Mouse (Mus musculus): ENCODE data around the gene Nrgn. TPM values are rescaled to one million over a fixed set of nuclear protein-coding genes. Genes with fewer than 3 reads are reported as not detected.

Gene Nrgn
- 3.7 TPM for polyA plus RNA-seq (2015; fragmentation: Illumina TruSeq; extraction: RNeasy Lipid Tissue Mini Kit (QIAGEN cat#74804); ENCODE audit: insufficient read depth, low read depth, low replicate concordance)

GRCm38 (mm10) chr9:37552536-37553293 lies at the start of gene Nrgn:
Gene Nrgn, minus strand, starts transcription at chr9:37552904.

GRCm38 (mm10) chr9:37554838-37555748 lies 2.4 kb upstream of the Nrgn start, which contains the start of gene Siae:
Gene Siae, plus strand, starts transcription at chr9:37555698.

GRCm38 (mm10) chr9:37539170-37540025 lies 13.3 kb downstream of the Nrgn start, which contains the start of gene Vsig2:
Gene Vsig2, plus strand, starts transcription at chr9:37539255.

DNA sequence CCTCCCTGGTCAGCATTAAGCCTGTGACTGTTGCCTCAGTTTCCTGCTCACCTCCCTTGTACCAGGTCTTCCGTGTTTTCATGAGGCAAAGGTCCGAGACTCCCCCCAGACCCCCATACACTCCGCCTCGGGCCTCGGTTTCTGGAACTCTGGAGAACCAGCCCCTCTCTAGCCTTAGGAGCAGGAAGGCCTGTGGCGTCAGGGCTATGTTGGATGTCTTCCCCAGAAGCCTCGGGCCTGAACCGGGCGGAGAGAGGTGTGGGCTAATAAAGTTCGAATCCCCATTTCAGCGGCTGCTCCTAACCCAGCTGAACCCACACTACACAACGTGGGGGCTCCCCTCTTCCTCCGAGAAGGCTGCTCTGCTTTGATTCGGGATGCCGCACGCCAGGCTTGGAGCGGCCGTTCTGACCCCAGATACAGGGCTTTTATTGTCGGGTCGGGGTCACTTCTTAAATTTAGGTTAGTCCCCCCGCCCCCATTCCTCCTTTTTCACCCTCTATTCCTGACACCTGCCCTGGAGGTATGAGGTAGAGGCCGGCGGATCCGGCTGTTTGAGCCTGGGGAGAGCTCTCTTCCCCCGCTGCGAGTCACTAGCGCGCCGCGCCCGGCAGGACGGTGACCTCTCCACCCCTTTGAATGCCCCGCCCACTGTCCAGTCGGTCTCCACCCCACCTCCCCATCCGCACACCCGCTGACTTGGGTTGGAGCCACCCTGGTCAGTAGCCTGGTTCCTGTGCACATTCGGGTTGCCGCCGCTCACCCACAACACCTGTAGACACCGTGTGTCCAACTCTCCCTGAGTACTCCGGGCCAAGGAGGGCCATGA lies 25.1 kb downstream of the Nrgn start, which contains the start of gene Esam:
Esam (plus strand) TSS at position 683 of the 829 bp plus-strand sequence.

Other genes starting within 250 kb of the Nrgn start
- gene Ccdc15, start 204.5 kb downstream of the Nrgn start, polyA plus RNA-seq (2015; fragmentation: Illumina TruSeq; extraction: RNeasy Lipid Tissue Mini Kit (QIAGEN cat#74804); ENCODE audit: insufficient read depth, low read depth, low replicate concordance) = 0.61 TPM
- not detected for gene Hepacam, start 185.6 kb downstream of the Nrgn start, polyA plus RNA-seq (2015; fragmentation: Illumina TruSeq; extraction: RNeasy Lipid Tissue Mini Kit (QIAGEN cat#74804); ENCODE audit: insufficient read depth, low read depth, low replicate concordance)
- gene Robo4, start 151.0 kb downstream of the Nrgn start, polyA plus RNA-seq (2015; fragmentation: Illumina TruSeq; extraction: RNeasy Lipid Tissue Mini Kit (QIAGEN cat#74804); ENCODE audit: insufficient read depth, low read depth, low replicate concordance) = 16.8 TPM
- gene Robo3, start 119.7 kb downstream of the Nrgn start, polyA plus RNA-seq (2015; fragmentation: Illumina TruSeq; extraction: RNeasy Lipid Tissue Mini Kit (QIAGEN cat#74804); ENCODE audit: insufficient read depth, low read depth, low replicate concordance) = 0.57 TPM
- gene Msantd2, start 63.6 kb downstream of the Nrgn start, polyA plus RNA-seq (2015; fragmentation: Illumina TruSeq; extraction: RNeasy Lipid Tissue Mini Kit (QIAGEN cat#74804); ENCODE audit: insufficient read depth, low read depth, low replicate concordance) = 12.3 TPM
- 45.9 TPM for gene Esam, start 24.8 kb downstream of the Nrgn start, polyA plus RNA-seq (2015; fragmentation: Illumina TruSeq; extraction: RNeasy Lipid Tissue Mini Kit (QIAGEN cat#74804); ENCODE audit: insufficient read depth, low read depth, low replicate concordance)
- 10.8 TPM for gene Vsig2, start 13.6 kb downstream of the Nrgn start, polyA plus RNA-seq (2015; fragmentation: Illumina TruSeq; extraction: RNeasy Lipid Tissue Mini Kit (QIAGEN cat#74804); ENCODE audit: insufficient read depth, low read depth, low replicate concordance)
- 2.4 TPM for gene Siae, start 2.8 kb upstream of the Nrgn start, polyA plus RNA-seq (2015; fragmentation: Illumina TruSeq; extraction: RNeasy Lipid Tissue Mini Kit (QIAGEN cat#74804); ENCODE audit: insufficient read depth, low read depth, low replicate concordance)
- 2.3 TPM for gene Spa17, start 60.8 kb upstream of the Nrgn start, polyA plus RNA-seq (2015; fragmentation: Illumina TruSeq; extraction: RNeasy Lipid Tissue Mini Kit (QIAGEN cat#74804); ENCODE audit: insufficient read depth, low read depth, low replicate concordance)
- 28.4 TPM for gene Tbrg1, start 104.4 kb upstream of the Nrgn start, polyA plus RNA-seq (2015; fragmentation: Illumina TruSeq; extraction: RNeasy Lipid Tissue Mini Kit (QIAGEN cat#74804); ENCODE audit: insufficient read depth, low read depth, low replicate concordance)
- not detected for gene Panx3, start 116.3 kb upstream of the Nrgn start, polyA plus RNA-seq (2015; fragmentation: Illumina TruSeq; extraction: RNeasy Lipid Tissue Mini Kit (QIAGEN cat#74804); ENCODE audit: insufficient read depth, low read depth, low replicate concordance)
- gene Olfr160, start 163.3 kb upstream of the Nrgn start, polyA plus RNA-seq (2015; fragmentation: Illumina TruSeq; extraction: RNeasy Lipid Tissue Mini Kit (QIAGEN cat#74804); ENCODE audit: insufficient read depth, low read depth, low replicate concordance) = not detected
- not detected for gene Olfr874, start 192.2 kb upstream of the Nrgn start, polyA plus RNA-seq (2015; fragmentation: Illumina TruSeq; extraction: RNeasy Lipid Tissue Mini Kit (QIAGEN cat#74804); ENCODE audit: insufficient read depth, low read depth, low replicate concordance)
- gene Olfr875, start 219.0 kb upstream of the Nrgn start, polyA plus RNA-seq (2015; fragmentation: Illumina TruSeq; extraction: RNeasy Lipid Tissue Mini Kit (QIAGEN cat#74804); ENCODE audit: insufficient read depth, low read depth, low replicate concordance) = not detected